Mouse (Mus musculus) cerebellum, adult 18-20 months (tissue): Measurements from ENCODE around the gene A630089N07Rik.

ENCODE experiments used
- DNase-seq, 2 experiments: peaks; one replicate each; pipeline ENCODE4 v3.0.0; 2021

Gene A630089N07Rik

DNA sequence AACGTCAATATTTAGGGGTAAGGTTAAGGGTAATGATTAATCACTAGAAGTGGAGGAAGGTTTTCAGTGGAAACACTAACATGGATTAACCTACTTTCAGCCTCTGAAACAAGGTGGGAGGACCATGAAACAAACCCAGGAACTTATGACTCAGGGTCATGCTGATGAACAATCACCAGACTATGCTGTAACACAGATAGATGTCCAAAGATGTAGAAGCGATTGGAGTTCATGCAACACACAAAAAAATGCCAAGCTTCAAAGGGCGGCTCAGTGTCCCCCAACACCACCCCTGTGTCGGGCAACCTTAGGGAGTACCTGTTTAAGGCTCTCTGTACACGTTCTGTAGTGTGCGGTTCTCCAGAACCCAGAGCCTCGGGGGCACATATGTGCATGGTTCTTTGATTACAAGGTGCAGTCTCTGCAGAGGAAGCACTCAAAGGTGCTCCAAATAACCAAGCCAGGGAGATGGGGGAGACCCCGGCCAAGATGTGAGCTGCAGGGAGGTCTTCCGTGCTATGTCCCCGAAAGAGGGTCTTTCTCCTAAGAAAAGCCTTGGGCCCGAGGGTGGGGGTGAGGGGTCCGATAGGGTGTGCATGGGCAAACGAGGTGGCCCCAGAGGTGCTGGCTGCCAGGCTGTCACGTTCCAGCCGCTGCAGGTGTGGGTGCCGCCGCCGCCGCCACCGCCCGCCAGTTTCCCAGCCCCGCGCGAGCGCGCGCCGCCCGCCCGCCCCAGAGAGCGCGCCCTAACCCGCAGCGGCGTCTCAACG, 120.7 kb downstream of the A630089N07Rik start:
- no peak for DNase-seq

DNA sequence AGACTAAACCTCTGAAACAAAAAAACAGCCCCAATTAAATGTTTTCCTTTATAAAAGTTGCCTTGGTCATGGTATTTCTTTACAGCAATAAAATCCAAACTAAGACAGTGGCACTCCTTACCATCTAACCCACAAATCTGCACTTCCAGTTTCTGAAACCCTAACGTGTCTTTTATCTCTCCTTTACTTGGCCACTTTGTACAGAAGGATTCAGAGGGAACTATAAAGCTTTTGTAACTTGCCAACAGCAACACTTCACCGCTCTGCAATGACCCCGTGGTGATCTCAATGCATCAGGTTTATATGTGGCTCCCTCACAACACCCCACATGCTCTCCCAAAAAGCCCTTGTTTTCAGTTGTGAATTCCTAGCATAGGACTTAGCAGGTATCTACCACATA, 121.9 kb downstream of the A630089N07Rik start:
- DNase-seq, result no peak

DNA sequence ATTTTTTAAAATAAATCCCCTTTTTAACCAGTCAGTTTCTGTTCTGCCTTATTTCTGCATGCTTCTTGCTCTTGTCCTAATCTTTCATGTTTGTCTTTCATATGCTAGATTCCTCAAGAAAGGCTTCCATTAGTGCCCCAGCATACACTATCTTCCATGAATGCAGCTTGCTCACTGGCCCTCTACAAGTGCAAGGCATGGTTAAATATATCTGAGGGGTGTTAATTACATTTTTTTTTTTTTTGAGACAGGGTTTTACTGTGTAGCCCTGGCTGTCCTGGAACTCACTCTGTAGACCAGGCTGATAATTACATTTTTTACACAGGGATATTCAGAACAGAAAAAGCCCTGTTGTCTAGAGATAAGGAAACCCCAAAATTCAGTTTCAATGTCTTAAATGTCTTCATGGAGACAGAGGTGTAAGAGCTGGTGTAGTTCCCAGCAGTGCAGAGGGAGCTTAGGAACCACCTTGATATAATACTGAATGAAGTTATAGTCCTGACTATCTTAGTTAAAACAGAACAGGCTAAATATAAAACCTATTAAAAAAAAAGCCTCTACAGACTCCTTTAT, 123.8 kb downstream of the A630089N07Rik start:
- DNase-seq, result no peak

DNA sequence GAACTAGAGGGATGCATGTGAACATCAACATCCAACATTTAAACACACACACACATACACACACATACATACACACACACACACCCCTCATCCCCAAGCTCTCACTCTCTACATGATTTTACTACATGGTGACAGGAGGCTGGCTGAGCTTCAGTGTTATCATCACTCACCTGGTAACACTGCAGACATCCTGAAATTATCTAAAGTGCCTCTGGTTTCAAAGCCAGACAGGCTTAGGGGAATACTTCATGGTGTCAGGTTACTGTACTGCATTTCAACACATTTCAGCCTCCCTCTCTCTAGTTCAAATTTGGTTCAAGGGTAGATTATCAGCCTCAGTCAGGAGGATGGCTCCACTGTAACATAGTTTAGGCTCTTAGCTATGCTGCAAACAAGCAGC, 124.6 kb downstream of the A630089N07Rik start:
- no peak for DNase-seq

DNA sequence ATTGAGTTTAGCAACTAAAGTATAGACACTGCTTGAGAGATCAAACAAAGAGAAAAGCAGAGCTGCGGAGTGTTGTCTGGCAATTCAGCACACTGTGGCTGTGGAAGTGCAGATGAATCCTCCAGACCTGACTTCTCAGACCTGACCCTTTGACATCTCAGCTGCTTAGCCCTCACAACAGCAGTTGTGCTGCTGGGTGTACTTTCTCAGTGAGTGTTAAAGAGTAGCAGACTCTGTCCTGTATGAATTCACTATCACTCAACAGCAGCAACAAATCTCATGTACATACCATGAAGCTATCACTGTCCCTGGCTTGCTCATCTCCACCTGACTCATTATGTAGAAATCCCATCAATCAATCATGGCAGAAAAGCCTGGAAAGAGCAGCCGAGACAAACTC, 126.2 kb downstream of the A630089N07Rik start:
- no peak for DNase-seq

DNA sequence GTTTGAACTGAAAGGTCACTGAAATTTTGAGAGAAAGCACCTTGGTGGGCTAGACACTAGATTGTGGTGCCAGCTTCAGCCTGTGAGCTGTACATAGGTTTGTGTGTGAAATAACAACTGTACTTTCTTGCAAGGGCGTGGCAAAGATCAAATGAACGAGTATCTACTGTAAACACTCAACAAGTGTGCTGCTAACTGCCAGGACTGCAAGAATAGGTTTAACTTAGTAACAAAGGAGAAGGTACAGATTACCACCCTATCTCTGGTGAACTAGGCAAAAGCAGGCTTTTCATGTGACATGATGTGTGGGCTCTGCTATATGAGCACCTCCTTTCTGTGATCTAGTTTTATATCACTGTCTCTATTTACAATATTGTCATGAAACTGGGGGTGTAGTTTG, 128.9 kb downstream of the A630089N07Rik start:
- DNase-seq, result no peak

DNA sequence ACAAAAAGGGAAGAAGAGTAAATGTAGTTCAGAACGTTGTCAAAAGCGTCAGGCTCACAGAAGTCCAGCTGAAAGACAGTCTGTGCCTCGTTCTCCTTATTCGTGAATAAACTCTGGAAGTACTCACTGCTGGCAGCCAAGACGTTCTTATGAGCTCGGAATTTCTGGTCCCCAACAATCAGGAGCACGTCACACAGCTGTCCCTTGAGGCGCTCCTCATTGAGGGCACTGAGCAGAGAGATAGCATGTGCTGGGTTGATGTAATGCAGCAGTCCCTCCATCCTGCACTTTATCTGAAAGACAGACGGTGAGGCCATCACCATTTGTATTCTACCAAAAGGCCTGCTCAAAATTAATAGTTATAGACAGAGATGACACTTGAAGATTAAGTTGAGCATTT, 129.4 kb downstream of the A630089N07Rik start:
- DNase-seq, result no peak

DNA sequence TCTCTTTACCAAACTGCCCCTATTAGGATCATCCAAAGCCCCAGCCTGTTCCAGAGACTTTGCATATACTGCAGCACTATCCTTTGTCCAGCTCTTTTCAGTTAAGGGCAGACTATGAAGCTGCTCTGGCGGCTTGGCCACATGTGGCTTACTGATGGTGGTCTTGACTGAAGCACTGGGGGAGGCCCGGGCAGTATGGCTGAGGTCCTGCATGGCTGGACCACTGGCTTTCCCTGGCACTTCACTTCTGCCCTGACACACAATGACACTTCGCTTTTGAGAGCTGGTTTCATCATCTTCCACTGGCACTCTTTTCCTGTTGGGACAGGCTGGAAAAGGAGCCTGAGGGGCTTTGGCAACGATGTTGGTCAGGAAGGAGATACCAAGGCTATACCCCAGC, 129.9 kb downstream of the A630089N07Rik start:
- DNase-seq, result no peak
